Mouse (Mus musculus) mature B cell (primary cell): ENCODE results near the gene Asb4.

Source experiments
- in situ Hi-C: fragments of 300-500 bp; cut with MboI; formaldehyde crosslinking; loops from 2 replicates; pipeline ENCODE4 v1.14.3; 2019

Gene Asb4

GRCm38 (mm10) chr6:5390952-5391351 is 7.8 kb downstream of the Asb4 start:
- in situ Hi-C loops, result loop anchor here (25.0 kb wide), 2 partner anchors 804 to 1879 kb away; no protein-coding TSS in a partner anchor

GRCm38 (mm10) chr6:5394971-5395370 is 11.8 kb downstream of the Asb4 start:
- in situ Hi-C loops, result loop anchor here (25.0 kb wide), 2 partner anchors 808 to 1883 kb away; no protein-coding TSS in a partner anchor

- in situ Hi-C loops, result loop anchor here (25.0 kb wide), 2 partner anchors 809 to 1884 kb away; no protein-coding TSS in a partner anchor
Measured at GRCm38 (mm10) chr6:5396797-5397196, 13.6 kb downstream of the Asb4 start.

- in situ Hi-C loops, result no loop called here
Measured at GRCm38 (mm10) chr6:5401394-5401793, 18.2 kb downstream of the Asb4 start.

- in situ Hi-C loops, result no loop called here
Measured at GRCm38 (mm10) chr6:5403095-5403815, 20.1 kb downstream of the Asb4 start.

- in situ Hi-C loops, result no loop called here
Measured at GRCm38 (mm10) chr6:5404016-5404415, 20.8 kb downstream of the Asb4 start.

- in situ Hi-C loops, result no loop called here
Measured at GRCm38 (mm10) chr6:5408451-5409177, 25.4 kb downstream of the Asb4 start.

- in situ Hi-C loops, result no loop called here
Measured at GRCm38 (mm10) chr6:5409676-5410075, 26.5 kb downstream of the Asb4 start.

GRCm38 (mm10) chr6:5410697-5411391 is 27.7 kb downstream of the Asb4 start:
- in situ Hi-C loops, result no loop called here

- in situ Hi-C loops, result no loop called here
Measured at GRCm38 (mm10) chr6:5413282-5413681, 30.1 kb downstream of the Asb4 start.

GRCm38 (mm10) chr6:5421442-5421841 is 38.3 kb downstream of the Asb4 start:
- in situ Hi-C loops, result no loop called here

- in situ Hi-C loops, result no loop called here
Measured at GRCm38 (mm10) chr6:5422386-5422785, 39.2 kb downstream of the Asb4 start.

GRCm38 (mm10) chr6:5423594-5423993 is 40.4 kb downstream of the Asb4 start:
- in situ Hi-C loops, result no loop called here

- in situ Hi-C loops, result no loop called here
Measured at GRCm38 (mm10) chr6:5427033-5427432, 43.8 kb downstream of the Asb4 start.

GRCm38 (mm10) chr6:5429562-5429961 is 46.4 kb downstream of the Asb4 start:
- in situ Hi-C loops, result no loop called here

- in situ Hi-C loops, result no loop called here
Measured at GRCm38 (mm10) chr6:5429982-5430550, 46.9 kb downstream of the Asb4 start.

- in situ Hi-C loops, result no loop called here
Measured at GRCm38 (mm10) chr6:5433887-5434286, 50.7 kb downstream of the Asb4 start.

- in situ Hi-C loops, result no loop called here
Measured at GRCm38 (mm10) chr6:5437757-5438156, 54.6 kb downstream of the Asb4 start.

- in situ Hi-C loops, result no loop called here
Measured at GRCm38 (mm10) chr6:5441221-5441620, 58.0 kb downstream of the Asb4 start.

GRCm38 (mm10) chr6:5442316-5443085 is 59.3 kb downstream of the Asb4 start:
- in situ Hi-C loops, result no loop called here

- in situ Hi-C loops, result no loop called here
Measured at GRCm38 (mm10) chr6:5443104-5443863, 60.1 kb downstream of the Asb4 start.
